Mouse (Mus musculus) C2C12 (cell line): ENCODE data around the gene Plod3.

Experiments
- CEBPB ChIP-seq: IDR thresholded peaks from one replicate; pipeline ENCODE4 v1.6.1; 2011; ENCODE audit warnings: low read depth, mild to moderate bottlenecking, control low read depth, moderate library complexity
- CTCF ChIP-seq: IDR thresholded peaks from one replicate; pipeline ENCODE4 v1.5.1; 2011; ENCODE audit not compliant: control insufficient read depth, insufficient read depth, insufficient read length
- USF1 ChIP-seq: IDR thresholded peaks from one replicate; pipeline ENCODE4 v1.6.1; 2011; ENCODE audit warnings: low read depth, mild to moderate bottlenecking, control low read depth, moderate library complexity

DNA sequence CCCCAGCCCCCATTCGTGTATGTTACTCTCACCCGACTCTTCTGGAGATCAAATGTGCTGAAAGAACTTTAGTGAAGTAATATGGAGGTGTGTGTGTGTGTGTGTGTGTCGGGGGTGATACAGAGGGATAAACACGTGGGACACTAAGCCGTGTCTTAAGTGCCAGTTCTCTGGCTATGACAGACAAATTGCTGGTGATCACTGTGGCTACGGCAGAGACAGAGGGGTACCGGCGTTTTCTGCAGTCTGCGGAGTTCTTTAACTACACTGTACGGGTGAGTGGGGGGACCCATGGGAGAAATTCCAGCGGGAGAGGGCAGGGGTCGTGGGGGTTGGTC lies 1.1 kb downstream of the Plod3 start, which contains the start of gene Znhit1:
- TF ChIP-seq CEBPB (no peak), USF1 (no peak), CTCF (no peak)
